Mouse (Mus musculus) lung, postnatal 14 days (tissue): ENCODE data around the gene Adm.
"Not testable (repeated sequence)": the region's sequence is repeated elsewhere in the genome, so short reads cannot be mapped to it uniquely, and the experiment has no call there.

Experiments used
- DNase-seq: peaks from one replicate; pipeline ENCODE4 v3.0.0; 2021

The Adm gene

GRCm38 (mm10) chr7:110629892-110630666, 2.6 kb downstream of the Adm start:
- DNase-seq: peak; percentile 89

- DNase-seq: no peak
Observed at GRCm38 (mm10) chr7:110631136-110631888, 3.9 kb downstream of the Adm start.

GRCm38 (mm10) chr7:110635929-110636328, 8.5 kb downstream of the Adm start:
- DNase-seq: no peak

GRCm38 (mm10) chr7:110636559-110636958, 9.1 kb downstream of the Adm start:
- no peak for DNase-seq

GRCm38 (mm10) chr7:110638305-110639110, 11.0 kb downstream of the Adm start:
- DNase-seq: no peak

GRCm38 (mm10) chr7:110639291-110639915, 11.9 kb downstream of the Adm start:
- no peak for DNase-seq

GRCm38 (mm10) chr7:110639958-110640357, 12.5 kb downstream of the Adm start:
- not testable (repeated sequence) for DNase-seq

GRCm38 (mm10) chr7:110645311-110645710, 17.9 kb downstream of the Adm start:
- DNase-seq: peak; percentile 82

GRCm38 (mm10) chr7:110645859-110646258, 18.4 kb downstream of the Adm start:
- DNase-seq: no peak

GRCm38 (mm10) chr7:110646611-110647407, 19.3 kb downstream of the Adm start:
- no peak for DNase-seq

GRCm38 (mm10) chr7:110647559-110648454, 20.3 kb downstream of the Adm start:
- no peak for DNase-seq

- DNase-seq: no peak
Observed at GRCm38 (mm10) chr7:110648455-110649085, 21.1 kb downstream of the Adm start.

- no peak for DNase-seq
Observed at GRCm38 (mm10) chr7:110649133-110649987, 21.9 kb downstream of the Adm start.

- DNase-seq: no peak
Observed at GRCm38 (mm10) chr7:110650491-110650890, 23.0 kb downstream of the Adm start.

GRCm38 (mm10) chr7:110651091-110651490, 23.6 kb downstream of the Adm start:
- no peak for DNase-seq

- no peak for DNase-seq
Observed at GRCm38 (mm10) chr7:110655230-110655629, 27.8 kb downstream of the Adm start.

GRCm38 (mm10) chr7:110655966-110656365, 28.5 kb downstream of the Adm start:
- no peak for DNase-seq

GRCm38 (mm10) chr7:110658378-110658928, 31.0 kb downstream of the Adm start:
- DNase-seq: no peak

GRCm38 (mm10) chr7:110666537-110666936, 39.1 kb downstream of the Adm start:
- no peak for DNase-seq
